Mouse (Mus musculus) small intestine, adult 2 months (tissue): ENCODE results near the gene Ndel1.

ENCODE experiments used
- CTCF ChIP-seq: fragments of 200-500 bp; IDR thresholded peaks from 2 replicates; pipeline ENCODE4 v1.5.1; 2012; ENCODE audit warnings: low read depth, mild to moderate bottlenecking, control low read depth, inconsistent platforms, low read length, moderate library complexity, mixed read lengths; ENCODE audit not compliant: insufficient replicate concordance, insufficient read length; ENCODE audit errors: extremely low read depth
- POLR2A ChIP-seq: fragments of 200-500 bp; IDR thresholded peaks from 2 replicates; pipeline ENCODE4 v1.6.1; 2012; ENCODE audit warnings: low read depth, mild to moderate bottlenecking, control low read depth, inconsistent platforms, low read length, moderate library complexity

DNA sequence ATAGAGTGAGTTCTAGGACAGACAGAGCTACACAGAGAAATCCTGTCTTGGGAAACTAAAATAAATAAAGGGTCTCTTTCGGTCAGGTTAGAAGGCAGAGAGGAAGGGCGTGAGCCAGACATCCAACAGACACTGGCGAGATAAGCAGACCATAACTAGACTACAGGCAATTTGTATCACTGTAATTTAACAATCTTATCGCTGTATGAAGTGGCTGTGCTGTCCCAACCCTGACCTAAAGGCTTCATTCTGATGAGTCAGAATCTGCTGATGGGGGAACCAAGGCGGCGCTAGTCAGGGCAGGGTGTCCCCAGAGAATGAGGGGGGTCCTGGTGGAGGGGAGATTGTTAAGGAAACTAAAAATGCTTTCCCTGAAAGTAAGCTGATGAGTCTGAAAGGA lies 27.1 kb upstream of the Ndel1 start:
- TF ChIP-seq CTCF: no peak
- no peak for TF ChIP-seq POLR2A
